Mouse (Mus musculus): ENCODE measurements around the gene Bcl2l1.

The Bcl2l1 gene

GRCm38 (mm10) chr2:152816657-152817348, 14.7 kb downstream of the Bcl2l1 start:
- no peak for DNase-seq (ENCODE audit: low read depth, low spot score)
- H3K27me3 ChIP-seq (ENCODE audit: control insufficient read depth, insufficient read depth, low read length, poor library complexity, severe bottlenecking) = no peaks in the 10 kb centered on the region
- no peaks in the 10 kb centered on the region for H3K36me3 ChIP-seq (ENCODE audit: control insufficient read depth, insufficient read depth, low read length, poor library complexity, severe bottlenecking)

GRCm38 (mm10) chr2:152815879-152816656, 15.5 kb downstream of the Bcl2l1 start:
- Histone ChIP-seq H3K36me3 (ENCODE audit: control insufficient read depth, insufficient read depth, low read length, poor library complexity, severe bottlenecking) (no peaks in the 10 kb centered on the region), H3K27me3 (ENCODE audit: control insufficient read depth, insufficient read depth, low read length, poor library complexity, severe bottlenecking) (no peaks in the 10 kb centered on the region)
- peak; percentile 29 for DNase-seq (ENCODE audit: low read depth, low spot score)

GRCm38 (mm10) chr2:152814213-152814874, 17.2 kb downstream of the Bcl2l1 start:
- Histone ChIP-seq H3K36me3 (ENCODE audit: control insufficient read depth, insufficient read depth, low read length, poor library complexity, severe bottlenecking) (no peaks in the 10 kb centered on the region), H3K27me3 (ENCODE audit: control insufficient read depth, insufficient read depth, low read length, poor library complexity, severe bottlenecking) (no peaks in the 10 kb centered on the region)
- no peak for DNase-seq (ENCODE audit: low read depth, low spot score)

GRCm38 (mm10) chr2:152813232-152813631, 18.3 kb downstream of the Bcl2l1 start:
- DNase-seq (ENCODE audit: low read depth, low spot score) = no peak
- no peaks in the 10 kb centered on the region for H3K27me3 ChIP-seq (ENCODE audit: control insufficient read depth, insufficient read depth, low read length, poor library complexity, severe bottlenecking)
- no peaks in the 10 kb centered on the region for H3K36me3 ChIP-seq (ENCODE audit: control insufficient read depth, insufficient read depth, low read length, poor library complexity, severe bottlenecking)

- Histone ChIP-seq H3K27me3 (ENCODE audit: control insufficient read depth, insufficient read depth, low read length, poor library complexity, severe bottlenecking) (no peaks in the 10 kb centered on the region), H3K36me3 (ENCODE audit: control insufficient read depth, insufficient read depth, low read length, poor library complexity, severe bottlenecking) (no peaks in the 10 kb centered on the region)
- DNase-seq (ENCODE audit: low read depth, low spot score) = no peak
Observed at GRCm38 (mm10) chr2:152811336-152812165, 20.0 kb downstream of the Bcl2l1 start.

- Histone ChIP-seq H3K36me3 (ENCODE audit: control insufficient read depth, insufficient read depth, low read length, poor library complexity, severe bottlenecking) (no peaks in the 10 kb centered on the region), H3K27me3 (ENCODE audit: control insufficient read depth, insufficient read depth, low read length, poor library complexity, severe bottlenecking) (no peaks in the 10 kb centered on the region)
- peak; percentile 71 for DNase-seq (ENCODE audit: low read depth, low spot score)
Observed at GRCm38 (mm10) chr2:152810158-152810941, 21.2 kb downstream of the Bcl2l1 start.

- H3K36me3 ChIP-seq (ENCODE audit: control insufficient read depth, insufficient read depth, low read length, poor library complexity, severe bottlenecking) = no peaks in the 10 kb centered on the region
- no peaks in the 10 kb centered on the region for H3K27me3 ChIP-seq (ENCODE audit: control insufficient read depth, insufficient read depth, low read length, poor library complexity, severe bottlenecking)
Observed at GRCm38 (mm10) chr2:152808178-152808577, 23.4 kb downstream of the Bcl2l1 start.

GRCm38 (mm10) chr2:152806037-152806436, 25.5 kb downstream of the Bcl2l1 start:
- H3K27me3 ChIP-seq (ENCODE audit: control insufficient read depth, insufficient read depth, low read length, poor library complexity, severe bottlenecking) = no peaks in the 10 kb centered on the region
- H3K36me3 ChIP-seq (ENCODE audit: control insufficient read depth, insufficient read depth, low read length, poor library complexity, severe bottlenecking) = no peaks in the 10 kb centered on the region
- no peak for DNase-seq (ENCODE audit: low read depth, low spot score)

More at GRCm38 (mm10) chr2:152808178-152808577, 23.4 kb downstream of the Bcl2l1 start:
- DNase-seq (ENCODE audit: low read depth, low spot score) = no peak

GRCm38 (mm10) chr2:152805111-152805490, 26.4 kb downstream of the Bcl2l1 start:
- no peak for DNase-seq (ENCODE audit: low read depth, low spot score)
- no peaks in the 10 kb centered on the region for H3K36me3 ChIP-seq (ENCODE audit: control insufficient read depth, insufficient read depth, low read length, poor library complexity, severe bottlenecking)
- H3K27me3 ChIP-seq (ENCODE audit: control insufficient read depth, insufficient read depth, low read length, poor library complexity, severe bottlenecking) = no peaks in the 10 kb centered on the region

GRCm38 (mm10) chr2:152804408-152805110, 27.0 kb downstream of the Bcl2l1 start:
- Histone ChIP-seq H3K36me3 (ENCODE audit: control insufficient read depth, insufficient read depth, low read length, poor library complexity, severe bottlenecking) (no peaks in the 10 kb centered on the region), H3K27me3 (ENCODE audit: control insufficient read depth, insufficient read depth, low read length, poor library complexity, severe bottlenecking) (no peaks in the 10 kb centered on the region)
- DNase-seq (ENCODE audit: low read depth, low spot score) = no peak

GRCm38 (mm10) chr2:152803081-152803480, 28.4 kb downstream of the Bcl2l1 start:
- H3K27me3 ChIP-seq (ENCODE audit: control insufficient read depth, insufficient read depth, low read length, poor library complexity, severe bottlenecking) = no peaks in the 10 kb centered on the region
- no peak for DNase-seq (ENCODE audit: low read depth, low spot score)
- no peaks in the 10 kb centered on the region for H3K36me3 ChIP-seq (ENCODE audit: control insufficient read depth, insufficient read depth, low read length, poor library complexity, severe bottlenecking)

- Histone ChIP-seq H3K36me3 (ENCODE audit: control insufficient read depth, insufficient read depth, low read length, poor library complexity, severe bottlenecking) (no peaks in the 10 kb centered on the region), H3K27me3 (ENCODE audit: control insufficient read depth, insufficient read depth, low read length, poor library complexity, severe bottlenecking) (no peaks in the 10 kb centered on the region)
- DNase-seq (ENCODE audit: low read depth, low spot score) = peak; percentile 27
Observed at GRCm38 (mm10) chr2:152802303-152802702, 29.2 kb downstream of the Bcl2l1 start.

- Histone ChIP-seq H3K27me3 (ENCODE audit: control insufficient read depth, insufficient read depth, low read length, poor library complexity, severe bottlenecking) (no peaks in the 10 kb centered on the region), H3K36me3 (ENCODE audit: control insufficient read depth, insufficient read depth, low read length, poor library complexity, severe bottlenecking) (no peaks in the 10 kb centered on the region)
- no peak for DNase-seq (ENCODE audit: low read depth, low spot score)
Observed at GRCm38 (mm10) chr2:152800762-152801113, 30.8 kb downstream of the Bcl2l1 start.
